Mouse (Mus musculus) heart, embryonic 16.5 days (tissue): ENCODE data around the gene Olfr996. TPM values are rescaled to one million over a fixed set of nuclear protein-coding genes. Genes with fewer than 3 reads are reported as not detected.

ENCODE experiments used
- polyA plus RNA-seq: library from polyadenylated mRNA; unstranded; fragments of >200 nt; fragmentation: Nextera tagmentation; extraction: Ambion mirVana; gene quantifications from 2 replicates; pipeline ENCODE4 v1.2.1, GENCODE M21; 2015

The Olfr996 gene
- polyA plus RNA-seq, 1 experiment from 2014 or later: not detected

Other genes starting within 250 kb of the Olfr996 start
- gene Olfr987, start 239.9 kb upstream of the Olfr996 start, polyA plus RNA-seq: not detected in 2 replicates
- not detected in 2 replicates for gene Olfr988, start 216.0 kb upstream of the Olfr996 start, polyA plus RNA-seq
- not detected in 2 replicates for gene Olfr992, start 169.7 kb upstream of the Olfr996 start, polyA plus RNA-seq
- not detected in 2 replicates for gene Olfr993, start 164.3 kb upstream of the Olfr996 start, polyA plus RNA-seq
- not detected in 2 replicates for gene Olfr994, start 142.8 kb upstream of the Olfr996 start, polyA plus RNA-seq
- gene Olfr995, start 135.6 kb upstream of the Olfr996 start, polyA plus RNA-seq: not detected in 2 replicates
- gene 4833423E24Rik, start 60.2 kb upstream of the Olfr996 start, polyA plus RNA-seq: 0.15 and 0.29 TPM in 2 replicates
- not detected in 2 replicates for gene Olfr998, start 9.7 kb downstream of the Olfr996 start, polyA plus RNA-seq
- gene Olfr1000, start 32.7 kb downstream of the Olfr996 start, polyA plus RNA-seq: not detected in 2 replicates
- gene Olfr1002, start 71.5 kb downstream of the Olfr996 start, polyA plus RNA-seq: not detected in 2 replicates
- gene Olfr154, start 85.2 kb downstream of the Olfr996 start, polyA plus RNA-seq: not detected in 2 replicates
- gene Olfr1006, start 99.6 kb downstream of the Olfr996 start, polyA plus RNA-seq: not detected in 2 replicates
- not detected in 2 replicates for gene Olfr1008, start 110.2 kb downstream of the Olfr996 start, polyA plus RNA-seq
- not detected in 2 replicates for gene Olfr1009, start 136.2 kb downstream of the Olfr996 start, polyA plus RNA-seq
- not detected in 2 replicates for gene Olfr1012, start 183.6 kb downstream of the Olfr996 start, polyA plus RNA-seq
- gene Olfr1013, start 187.9 kb downstream of the Olfr996 start, polyA plus RNA-seq: not detected in 2 replicates
- not detected in 2 replicates for gene Olfr1014, start 193.5 kb downstream of the Olfr996 start, polyA plus RNA-seq
- not detected in 2 replicates for gene Olfr1015, start 202.8 kb downstream of the Olfr996 start, polyA plus RNA-seq
- gene Olfr1016, start 223.3 kb downstream of the Olfr996 start, polyA plus RNA-seq: not detected in 2 replicates
- gene Olfr1018, start 239.3 kb downstream of the Olfr996 start, polyA plus RNA-seq: not detected in 2 replicates